Mouse (Mus musculus) kidney, embryonic 16.5 days (tissue): ENCODE measurements around the gene Bicc1. TPM values are rescaled to one million over a fixed set of nuclear protein-coding genes. Genes with fewer than 3 reads are reported as not detected.
A peak's percentile ranks its signal among the peaks of the same experiment; 100 is the strongest.

Experiments used
- ATAC-seq: fragments of 200-750 bp; cut with Nextera tagmentation; 2 replicates; pipeline ENCODE4 v1.8.0; 2017; ENCODE audit warnings: moderate TSS enrichment; ENCODE audit not compliant: low FRiP score, low TSS enrichment
- H3K27ac ChIP-seq: fragments of 300-500 bp; sonication (generic); 2 replicates; pipeline ENCODE4 v1.5.1; 2014; ENCODE audit warnings: low read length
- H3K27me3 ChIP-seq: fragments of 300-500 bp; sonication (generic); 2 replicates; pipeline ENCODE4 v1.6.1; 2014; ENCODE audit warnings: low read length, control low read depth, mixed read lengths; ENCODE audit not compliant: insufficient read depth
- H3K36me3 ChIP-seq: fragments of 300-500 bp; sonication (generic); 2 replicates; pipeline ENCODE4 v1.6.1; 2014; ENCODE audit warnings: low read length, control low read depth, mixed read lengths; ENCODE audit not compliant: insufficient read depth
- H3K4me1 ChIP-seq: fragments of 300-500 bp; sonication (generic); 2 replicates; pipeline ENCODE4 v1.6.1; 2014; ENCODE audit warnings: low read length, control low read depth, mixed read lengths; ENCODE audit not compliant: insufficient read depth
- H3K4me2 ChIP-seq: fragments of 300-500 bp; sonication (generic); replicated peaks from 2 replicates; pipeline ENCODE4 v1.6.1; 2014; ENCODE audit warnings: low read depth, low read length
- H3K4me3 ChIP-seq: fragments of 300-500 bp; sonication (generic); 2 replicates; pipeline ENCODE4 v1.5.1; 2014; ENCODE audit warnings: mild to moderate bottlenecking, low read length
- H3K9ac ChIP-seq: fragments of 300-500 bp; sonication (generic); replicated peaks from 2 replicates; pipeline ENCODE4 v1.6.1; 2014; ENCODE audit warnings: low read length
- H3K9me3 ChIP-seq: fragments of 300-500 bp; sonication (generic); 2 replicates; pipeline ENCODE4 v1.6.1; 2016; ENCODE audit warnings: low read length, control low read depth
- WGBS: fragments of 180-500 bp; shearing (Covaris S2); extraction: QIAGEN DNeasy Blood & Tissue Kit; methylation state at CpG from one replicate; pipeline ENCODE4 v1.1.7; 2014; 5-methylcytosine and 5-hydroxymethylcytosine counted together
- polyA plus RNA-seq: library from polyadenylated mRNA; unstranded; fragments of >200 nt; fragmentation: Nextera tagmentation; extraction: Ambion mirVana; gene quantifications from 2 replicates; pipeline ENCODE4 v1.2.1, GENCODE M21; 2015

The Bicc1 gene
- polyA plus RNA-seq, 1 experiment from 2014 or later, result 48.0 TPM

- Histone ChIP-seq H3K36me3 (no peaks in the 10 kb centered on the region), H3K9ac (no peak overlapping the region), H3K27me3 (no peaks in the 10 kb centered on the region), H3K4me1 (peaks cover 35% of the 10 kb centered on the region), H3K4me3 (no peak overlapping the region), H3K4me2 (no peak overlapping the region), H3K9me3 (no peaks in the 10 kb centered on the region; the same call in 1 of the 2 replicates), H3K27ac (no peak overlapping the region)
- WGBS, result 80% methylated on average over 9 of the region's 9 CpGs
- ATAC-seq, result no peak
Measured at GRCm38 (mm10) chr10:71148226-71148625, 11.3 kb downstream of the Bicc1 start.

- no peak overlapping the region for H3K4me2 ChIP-seq
- 78% methylated on average over 15 of the region's 15 CpGs for WGBS
- no peaks in the 10 kb centered on the region for H3K36me3 ChIP-seq
- H3K9ac ChIP-seq, result no peak overlapping the region
- peaks cover 31% of the 10 kb centered on the region for H3K4me1 ChIP-seq
- no peaks in the 10 kb centered on the region; the same call in 1 of the 2 replicates for H3K9me3 ChIP-seq
- H3K27ac ChIP-seq, result no peak overlapping the region
- no peak overlapping the region for H3K4me3 ChIP-seq
- ATAC-seq, result no peak
- H3K27me3 ChIP-seq, result no peaks in the 10 kb centered on the region
Measured at GRCm38 (mm10) chr10:71146681-71147615, 12.6 kb downstream of the Bicc1 start.

- Histone ChIP-seq H3K36me3 (no peaks in the 10 kb centered on the region), H3K27me3 (no peaks in the 10 kb centered on the region), H3K27ac (no peak overlapping the region), H3K4me2 (no peak overlapping the region), H3K4me3 (no peak overlapping the region), H3K9me3 (no peaks in the 10 kb centered on the region; the same call in 1 of the 2 replicates), H3K9ac (no peak overlapping the region; the same call in 1 of the 2 replicates), H3K4me1 (peaks cover 31% of the 10 kb centered on the region)
- ATAC-seq, result no peak
- WGBS, result 59% methylated on average over 11 of the region's 11 CpGs
Measured at GRCm38 (mm10) chr10:71145801-71146200, 13.7 kb downstream of the Bicc1 start.

- no peak overlapping the region for H3K4me2 ChIP-seq
- no peaks in the 10 kb centered on the region; the same call in 1 of the 2 replicates for H3K9me3 ChIP-seq
- no peak overlapping the region for H3K9ac ChIP-seq
- no peak overlapping the region for H3K27ac ChIP-seq
- H3K4me3 ChIP-seq, result no peak overlapping the region
- no peak for ATAC-seq
- H3K4me1 ChIP-seq, result peaks cover 32% of the 10 kb centered on the region
- WGBS, result 95% methylated on average over 4 of the region's 4 CpGs
- no peaks in the 10 kb centered on the region for H3K36me3 ChIP-seq
- H3K27me3 ChIP-seq, result no peaks in the 10 kb centered on the region
Measured at GRCm38 (mm10) chr10:71144191-71144590, 15.3 kb downstream of the Bicc1 start.

- H3K4me3 ChIP-seq, result no peak overlapping the region
- no peak overlapping the region for H3K9ac ChIP-seq
- 86% methylated on average over 2 of the region's 2 CpGs for WGBS
- peaks cover 31% of the 10 kb centered on the region for H3K4me1 ChIP-seq
- H3K27me3 ChIP-seq, result no peaks in the 10 kb centered on the region
- no peak overlapping the region for H3K4me2 ChIP-seq
- H3K36me3 ChIP-seq, result no peaks in the 10 kb centered on the region
- H3K27ac ChIP-seq, result no peak overlapping the region
- H3K9me3 ChIP-seq, result no peaks in the 10 kb centered on the region; the same call in 1 of the 2 replicates
- ATAC-seq, result no peak
Measured at GRCm38 (mm10) chr10:71142568-71142967, 16.9 kb downstream of the Bicc1 start.

- 85% methylated on average over 6 of the region's 6 CpGs for WGBS
- Histone ChIP-seq H3K4me2 (no peak overlapping the region), H3K9ac (no peak overlapping the region), H3K9me3 (no peaks in the 10 kb centered on the region; the same call in 1 of the 2 replicates), H3K4me1 (peaks cover 22% of the 10 kb centered on the region), H3K27ac (0 out of 2 replicates have a peak overlapping the region, but pooled peaks have one; percentile 45), H3K36me3 (no peaks in the 10 kb centered on the region), H3K4me3 (no peak overlapping the region), H3K27me3 (no peaks in the 10 kb centered on the region)
- no peak for ATAC-seq
Measured at GRCm38 (mm10) chr10:71140281-71140845, 19.1 kb downstream of the Bicc1 start.

- WGBS, result 87% methylated on average over 2 of the region's 2 CpGs
Measured at GRCm38 (mm10) chr10:71138852-71139197, 20.7 kb downstream of the Bicc1 start.

GRCm38 (mm10) chr10:71138132-71138851 is 21.2 kb downstream of the Bicc1 start:
- Histone ChIP-seq H3K4me3 (no peak overlapping the region), H3K27me3 (no peaks in the 10 kb centered on the region), H3K9me3 (no peaks in the 10 kb centered on the region; the same call in 1 of the 2 replicates), H3K36me3 (no peaks in the 10 kb centered on the region), H3K9ac (no peak overlapping the region), H3K27ac (no peak overlapping the region), H3K4me1 (peaks cover 29% of the 10 kb centered on the region), H3K4me2 (no peak overlapping the region)
- ATAC-seq, result no peak
- whole genome bisulfite sequencing, result 83% methylated on average over 14 of the region's 14 CpGs

More at GRCm38 (mm10) chr10:71138852-71139197, 20.7 kb downstream of the Bicc1 start:
- Histone ChIP-seq H3K4me3 (no peak overlapping the region), H3K27ac (no peak overlapping the region), H3K27me3 (no peaks in the 10 kb centered on the region), H3K4me2 (no peak overlapping the region), H3K9ac (no peak overlapping the region), H3K4me1 (peaks cover 25% of the 10 kb centered on the region), H3K9me3 (no peaks in the 10 kb centered on the region; the same call in 1 of the 2 replicates), H3K36me3 (no peaks in the 10 kb centered on the region)
- no peak for ATAC-seq

GRCm38 (mm10) chr10:71137606-71138005 is 21.9 kb downstream of the Bicc1 start:
- ATAC-seq, result no peak
- Histone ChIP-seq H3K27ac (no peak overlapping the region), H3K27me3 (no peaks in the 10 kb centered on the region), H3K36me3 (no peaks in the 10 kb centered on the region), H3K4me2 (no peak overlapping the region), H3K4me1 (peaks cover 29% of the 10 kb centered on the region), H3K9me3 (no peaks in the 10 kb centered on the region), H3K9ac (no peak overlapping the region), H3K4me3 (no peak overlapping the region)
- 95% methylated on average over 9 of the region's 9 CpGs for WGBS
